Mouse (Mus musculus): ENCODE measurements around the gene Arfip1.

Gene Arfip1

DNA sequence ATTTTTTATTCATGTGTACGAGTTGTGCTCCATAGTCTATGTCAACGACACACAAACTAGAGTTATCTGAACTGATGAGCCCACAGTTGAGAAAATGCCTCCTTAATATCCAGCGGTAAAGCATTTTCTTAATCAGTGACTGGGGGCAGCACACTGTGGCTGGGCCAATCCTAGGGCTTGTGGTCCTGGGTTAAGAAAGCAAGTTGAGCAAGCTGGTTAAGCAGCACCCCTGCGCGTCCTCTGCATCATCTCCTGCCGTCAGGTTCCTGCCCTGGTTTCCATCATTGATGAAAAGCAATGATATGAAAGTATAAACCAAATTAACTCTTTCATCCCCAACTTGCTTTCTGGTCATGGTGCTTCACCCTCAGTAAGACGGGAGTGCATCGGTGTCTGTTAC lies 89.8 kb downstream of the Arfip1 start:
- DNase-seq (ENCODE audit: extremely low read depth, low read depth, low spot score) = no peak

DNA sequence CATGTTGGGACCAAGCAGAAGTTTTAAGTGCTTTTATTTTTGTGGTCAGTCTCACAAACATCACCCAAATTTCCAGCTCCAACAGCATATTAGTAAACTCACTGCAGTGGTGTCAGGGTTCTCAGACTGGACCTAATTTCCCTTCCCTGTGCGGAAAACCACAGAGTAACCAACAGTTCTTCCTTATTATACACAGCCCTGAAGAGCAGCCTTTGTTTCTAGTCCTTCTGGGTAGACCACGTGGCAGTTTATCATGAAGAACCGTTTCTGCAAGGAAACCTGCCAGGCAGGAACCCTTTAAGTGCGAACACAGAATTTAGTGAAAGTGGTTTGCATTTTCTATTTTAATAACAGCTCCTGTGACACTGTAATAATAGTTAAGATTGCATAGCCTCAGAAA lies 90.3 kb downstream of the Arfip1 start:
- no peak for DNase-seq (ENCODE audit: extremely low read depth, low read depth, low spot score)

DNA sequence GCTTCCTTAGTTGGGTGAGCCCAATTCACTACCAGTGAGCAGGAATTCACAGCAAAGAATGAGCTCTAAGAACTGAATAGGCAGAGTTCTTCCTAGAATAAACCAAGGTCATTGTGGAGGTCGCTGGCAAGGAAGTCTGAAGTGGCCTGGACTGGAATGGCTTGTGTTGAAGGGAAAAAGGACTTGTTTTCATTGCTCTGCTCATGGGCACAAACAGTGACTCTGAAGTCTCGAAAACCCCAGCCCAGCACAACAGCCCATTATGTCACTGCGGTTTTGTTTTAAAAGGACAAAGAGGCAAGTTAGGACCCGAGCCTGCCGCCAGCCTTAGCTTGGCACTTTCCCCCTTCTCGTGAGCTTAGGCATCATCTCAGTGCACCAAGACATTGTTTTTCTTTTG lies 93.7 kb downstream of the Arfip1 start:
- DNase-seq (ENCODE audit: extremely low read depth, low read depth, low spot score) = no peak

DNA sequence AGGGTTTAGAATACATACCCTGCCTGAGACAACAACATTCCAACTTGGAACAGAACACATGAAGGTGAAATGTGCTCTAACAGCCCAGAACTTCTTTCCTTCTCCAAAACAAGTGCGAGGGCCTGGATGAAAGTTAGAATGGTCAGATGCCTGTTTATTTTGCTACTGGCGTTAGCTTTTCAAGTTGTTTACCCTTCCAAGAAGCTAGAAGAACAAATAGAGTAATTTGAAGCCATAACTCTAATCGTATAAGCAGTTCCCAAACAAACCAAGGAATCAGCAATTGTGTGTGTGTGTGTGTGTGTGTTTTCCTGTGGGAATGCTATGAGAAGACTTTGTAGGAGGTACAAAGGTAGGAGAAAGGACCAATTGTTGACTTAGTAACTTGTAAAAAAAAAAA lies 97.5 kb downstream of the Arfip1 start:
- DNase-seq (ENCODE audit: extremely low read depth, low read depth, low spot score) = no peak

- DNase-seq (ENCODE audit: extremely low read depth, low read depth, low spot score) = peak; percentile 49
Observed at GRCm38 (mm10) chr3:84484333-84484732, 98.1 kb downstream of the Arfip1 start.

DNA sequence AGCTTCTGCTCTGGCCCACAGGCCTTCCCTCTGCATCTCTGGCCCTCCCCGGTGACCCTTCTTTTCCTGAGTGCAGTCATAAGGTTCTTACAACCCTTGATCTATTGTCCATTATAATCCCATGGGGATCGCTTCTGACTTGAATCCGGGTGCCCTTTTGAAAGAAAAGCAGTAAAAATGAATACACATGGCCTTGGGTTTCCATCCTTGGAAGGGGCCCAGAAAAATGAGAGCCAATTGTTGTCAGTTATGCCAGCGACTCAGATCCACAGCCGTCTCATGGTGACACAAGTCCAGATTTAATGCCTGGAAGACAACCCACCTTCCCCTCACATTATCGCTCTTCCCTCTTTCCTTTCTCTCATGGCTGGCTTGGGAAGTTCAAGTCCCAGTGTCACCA lies 100.3 kb downstream of the Arfip1 start:
- DNase-seq (ENCODE audit: extremely low read depth, low read depth, low spot score) = no peak

- DNase-seq (ENCODE audit: extremely low read depth, low read depth, low spot score) = no peak
Observed at GRCm38 (mm10) chr3:84481104-84481503, 101.3 kb downstream of the Arfip1 start.

- no peak for DNase-seq (ENCODE audit: extremely low read depth, low read depth, low spot score)
Observed at GRCm38 (mm10) chr3:84480006-84480897, 102.2 kb downstream of the Arfip1 start, which contains the start of gene Fhdc1. TSS of gene Fhdc1 (minus strand) at chr3:84480429.

- no peak for DNase-seq (ENCODE audit: extremely low read depth, low read depth, low spot score)
Observed at GRCm38 (mm10) chr3:84479293-84480005, 103.0 kb downstream of the Arfip1 start.

GRCm38 (mm10) chr3:84478896-84479292 lies 103.5 kb downstream of the Arfip1 start:
- DNase-seq (ENCODE audit: extremely low read depth, low read depth, low spot score) = no peak

- DNase-seq (ENCODE audit: extremely low read depth, low read depth, low spot score) = no peak
Observed at GRCm38 (mm10) chr3:84478195-84478594, 104.2 kb downstream of the Arfip1 start.

DNA sequence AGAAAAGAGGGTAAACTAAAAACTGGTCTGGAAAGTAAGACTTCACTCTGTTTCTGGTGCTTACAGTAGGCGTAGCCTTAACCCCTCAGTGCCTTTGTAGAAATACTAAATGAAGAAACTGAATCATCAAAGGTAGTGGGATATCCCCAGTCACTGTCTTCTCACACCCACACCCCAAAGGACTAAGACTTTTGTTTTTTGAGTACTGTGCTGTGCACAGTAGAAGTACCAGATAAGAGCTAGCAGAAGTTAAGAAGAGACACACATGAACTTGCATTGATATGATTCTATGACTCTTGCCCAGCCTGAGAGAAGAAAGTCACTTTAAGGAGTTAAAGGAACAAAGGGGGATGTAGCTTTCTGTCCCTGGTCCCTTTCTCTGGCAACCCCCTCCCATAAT lies 104.9 kb downstream of the Arfip1 start:
- no peak for DNase-seq (ENCODE audit: extremely low read depth, low read depth, low spot score)

DNA sequence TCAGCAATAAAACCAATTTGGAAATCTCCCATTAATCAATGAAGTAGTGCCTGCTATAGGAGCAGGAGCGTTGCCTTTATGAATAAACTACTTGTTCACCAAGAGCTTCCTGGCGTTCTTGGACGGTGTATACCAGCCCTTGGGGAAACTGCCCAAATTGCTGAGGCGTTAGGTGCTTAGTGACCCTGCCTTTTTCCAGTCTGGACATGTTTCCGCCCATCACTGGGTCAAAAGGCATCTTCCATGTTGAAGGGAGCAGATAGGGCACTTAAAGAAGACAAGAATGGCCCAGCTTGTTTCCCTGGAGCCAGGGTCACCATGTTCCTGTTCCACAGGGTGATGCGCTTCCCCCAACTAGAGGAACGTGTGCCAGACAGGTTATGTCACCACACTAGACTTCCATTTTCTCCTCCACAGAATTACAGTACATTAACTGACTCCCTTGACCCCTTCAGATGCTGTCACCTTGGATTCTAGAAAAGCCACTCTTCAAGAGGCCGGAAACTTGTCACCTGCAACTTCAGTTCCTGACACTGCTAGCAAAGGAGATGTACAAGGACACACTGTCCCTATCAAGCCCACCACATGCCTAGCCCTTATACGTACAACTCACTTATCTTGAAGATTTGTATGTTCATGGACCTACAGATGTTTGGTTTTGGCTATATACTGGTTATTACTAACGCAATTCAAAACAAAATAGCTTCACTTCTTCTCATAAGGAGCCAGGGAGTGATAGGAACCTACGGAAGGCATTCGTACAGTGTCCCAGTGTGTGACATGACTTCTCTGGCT lies 107.2 kb downstream of the Arfip1 start:
- peak; percentile 98 for DNase-seq (ENCODE audit: extremely low read depth, low read depth, low spot score)

GRCm38 (mm10) chr3:84474398-84474797 lies 108.0 kb downstream of the Arfip1 start:
- DNase-seq (ENCODE audit: extremely low read depth, low read depth, low spot score) = no peak

- DNase-seq (ENCODE audit: extremely low read depth, low read depth, low spot score) = no peak
Observed at GRCm38 (mm10) chr3:84472955-84473354, 109.5 kb downstream of the Arfip1 start.

DNA sequence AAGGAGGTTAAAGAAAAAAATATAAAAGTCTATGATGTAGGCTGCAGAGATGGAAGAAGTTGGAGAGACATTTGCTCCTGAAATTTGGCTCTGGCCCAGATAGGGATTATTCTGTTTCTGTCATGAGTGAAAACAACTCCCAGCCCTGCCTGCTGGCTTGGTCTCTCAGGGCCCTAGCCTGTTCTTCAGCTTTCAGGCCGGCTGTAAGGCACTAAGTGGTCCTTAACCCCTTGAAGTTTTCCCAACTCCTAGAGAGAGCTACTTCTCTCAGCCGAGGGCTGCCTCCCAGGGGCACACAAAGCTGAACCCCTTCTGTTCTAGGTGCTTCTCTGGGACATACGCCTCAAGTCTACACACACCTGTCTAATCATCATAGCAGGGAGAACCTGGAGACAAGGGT lies 109.9 kb downstream of the Arfip1 start:
- no peak for DNase-seq (ENCODE audit: extremely low read depth, low read depth, low spot score)

DNA sequence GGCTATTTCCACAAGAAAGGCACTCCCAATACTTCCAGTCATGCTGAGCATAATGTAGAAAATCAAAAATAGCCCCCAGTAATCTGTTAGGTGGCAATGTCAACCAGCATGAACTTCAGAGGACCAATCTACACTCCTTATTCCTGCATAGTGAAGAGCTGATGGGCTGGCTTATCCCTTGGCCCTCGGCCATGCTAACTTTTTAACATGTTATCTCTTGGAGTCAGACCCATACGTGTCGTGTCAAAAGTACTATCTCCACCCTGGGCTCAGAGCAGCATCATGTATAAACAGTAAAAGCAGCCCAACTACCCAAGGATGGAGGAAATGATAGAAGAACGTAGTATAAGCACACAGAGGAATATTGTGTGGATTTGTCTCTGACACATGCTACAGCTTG lies 111.3 kb downstream of the Arfip1 start:
- DNase-seq (ENCODE audit: extremely low read depth, low read depth, low spot score) = no peak

GRCm38 (mm10) chr3:84468111-84468453 lies 114.3 kb downstream of the Arfip1 start:
- DNase-seq (ENCODE audit: extremely low read depth, low read depth, low spot score) = no peak

DNA sequence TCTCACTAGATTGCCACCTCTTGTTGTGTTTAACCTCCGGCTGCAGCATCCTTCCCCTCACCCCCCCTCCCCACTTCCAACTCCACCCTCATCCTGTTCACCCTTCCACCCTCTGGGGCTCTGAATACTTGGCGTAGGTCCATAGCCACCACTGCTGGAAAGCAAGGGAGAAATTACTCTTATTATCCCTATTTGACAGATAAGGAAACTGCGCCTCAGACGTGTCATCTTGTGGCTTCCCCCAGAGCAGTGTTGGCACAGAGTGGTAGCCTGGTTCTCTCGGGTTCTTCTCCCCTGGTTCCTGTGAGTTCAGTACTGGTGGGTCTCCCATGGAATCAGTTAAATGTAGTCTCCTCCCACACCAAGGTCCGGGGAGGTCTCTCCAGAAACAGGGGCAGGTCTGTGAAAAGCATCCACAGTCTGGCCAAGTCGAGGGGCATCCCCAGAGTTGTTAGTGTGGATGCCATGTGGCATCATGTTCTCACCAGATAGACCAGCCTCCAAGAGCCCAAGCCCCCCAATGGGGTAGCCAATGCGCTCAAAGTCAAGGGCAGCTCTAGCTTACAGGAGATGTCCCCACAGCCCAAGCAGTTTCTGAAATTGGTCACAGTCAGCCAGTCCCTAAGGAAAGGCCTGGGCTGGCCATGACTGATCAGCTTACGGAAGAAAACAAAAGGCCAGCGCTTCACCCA lies 114.9 kb downstream of the Arfip1 start:
- no peak for DNase-seq (ENCODE audit: extremely low read depth, low read depth, low spot score)

DNA sequence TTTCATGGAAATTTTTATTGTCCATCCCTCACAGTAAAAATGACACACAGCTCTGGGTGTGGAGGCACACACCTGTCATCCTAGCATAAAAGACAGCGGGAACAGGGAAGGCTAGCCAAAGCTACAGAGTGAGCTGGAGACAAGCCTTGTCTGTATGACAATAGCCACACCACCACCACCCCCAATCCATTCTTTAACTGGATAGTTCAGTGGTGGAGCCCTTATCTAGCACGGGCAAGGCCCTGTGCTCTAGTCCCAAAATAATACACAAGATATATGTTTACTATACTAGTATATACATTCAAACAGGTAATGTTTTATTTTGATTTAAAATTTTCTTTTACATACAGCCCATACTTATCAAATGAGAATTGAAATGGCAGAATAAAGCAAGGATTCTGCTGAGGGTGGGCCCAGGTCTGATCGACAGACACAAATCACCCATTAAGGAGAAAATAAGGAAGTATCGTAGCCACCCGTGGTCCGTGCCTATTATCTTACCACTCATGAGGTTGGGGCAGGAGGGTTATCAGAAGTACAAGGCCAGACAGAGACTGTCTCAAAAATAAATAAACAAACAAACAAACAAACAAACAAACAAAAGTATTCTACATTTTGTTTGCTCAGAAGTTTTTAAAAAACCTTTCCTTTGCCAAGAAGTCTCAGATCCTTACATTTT lies 116.5 kb downstream of the Arfip1 start:
- no peak for DNase-seq (ENCODE audit: extremely low read depth, low read depth, low spot score)
